In the genomic region with DNA sequence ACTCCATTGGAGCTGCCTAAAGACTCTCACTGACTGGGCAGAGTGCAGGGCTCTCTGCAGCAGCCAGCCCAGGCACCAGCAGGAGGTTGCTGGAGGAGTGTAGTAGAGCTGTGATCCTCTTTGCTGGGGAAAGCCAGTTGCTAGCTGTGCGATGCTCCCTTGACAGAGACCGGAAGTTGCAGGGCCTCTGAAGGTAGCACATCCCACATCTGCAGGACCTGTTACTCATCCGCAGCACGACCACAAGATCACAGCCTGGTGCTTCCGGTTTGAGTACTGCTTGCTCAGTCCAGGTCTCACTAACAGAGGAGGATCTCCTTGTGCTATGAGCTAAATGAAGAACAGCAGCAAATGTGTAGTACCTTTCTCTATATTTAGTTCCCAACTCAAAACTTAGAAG, we compare ENCODE assay signal across 15 mouse cellular contexts.
A peak's percentile ranks its signal among the peaks of the same experiment; 100 is the strongest.
DNase-seq lines count a peak whose midpoint lies in the region; ATAC-seq and TF ChIP-seq lines count a peak whose summit lies in the region.
"Had no signal": no experiment of that assay in that cellular context is flagged by ENCODE, and none has a peak within 500 bp of the region (broad histone marks: within the 10 kb centered on the region; RNA-seq: fewer than 3 reads in every experiment).

No protein-coding gene starts in this region.

- TF ChIP-seq POLR2A in small intestine, adult 2 months (IDR thresholded peaks at IDR 0.05; ENCODE audit: low read depth, low read length) = no peak

- peak; percentile 44 for DNase-seq in lung, postnatal 36 days
- DNase-seq in lung, postnatal 14 days = no peak
- DNase-seq in forebrain, embryonic 14.5 days (ENCODE audit: low spot score) = no peak
- no peak for DNase-seq in forebrain, postnatal 0 days
- no peak for DNase-seq in gastrocnemius, postnatal 14 days
- DNase-seq: adrenal gland, postnatal 14 days; cerebellum, postnatal 25 days; gastrocnemius, postnatal 25 days; kidney, postnatal 25 days had no signal

- WGBS in small intestine, adult 2 months = 62% methylated on average over 5 of the region's 5 CpGs
- WGBS in forebrain, embryonic 14.5 days = 60% methylated on average over 5 of the region's 5 CpGs
- 71% methylated on average over 5 of the region's 5 CpGs for WGBS in forebrain, postnatal 0 days
- 61% methylated on average over 5 of the region's 5 CpGs for WGBS in forebrain, embryonic 15.5 days

- intact Hi-C loops in gastrocnemius, postnatal 14 days (cut with DNase I; ENCODE audit: low total_unique reads) = no loop called here

- H3K4me3 ChIP-seq in small intestine, adult 2 months (ENCODE audit: low read depth, low read length) = no peak overlapping the region
- H3K4me3 ChIP-seq in forebrain, embryonic 14.5 days (ENCODE audit: low read depth, low read length) = no peak overlapping the region
- no peak overlapping the region for H3K4me3 ChIP-seq in forebrain, postnatal 0 days (ENCODE audit: low read depth, low read length)
- no peak overlapping the region for H3K4me3 ChIP-seq in forebrain, embryonic 15.5 days
- H3K4me3 ChIP-seq: hindbrain, embryonic 15.5 days; midbrain, embryonic 12.5 days; stomach, embryonic 15.5 days had no signal

- no peaks in the 10 kb centered on the region for H3K27me3 ChIP-seq in small intestine, adult 2 months (ENCODE audit: control insufficient read depth, insufficient read depth, low read length)
- no peaks in the 10 kb centered on the region for H3K27me3 ChIP-seq in forebrain, embryonic 14.5 days (replicated peaks; ENCODE audit: control insufficient read depth, insufficient read depth, low read length)
- no peaks in the 10 kb centered on the region for H3K27me3 ChIP-seq in forebrain, postnatal 0 days (ENCODE audit: insufficient read depth, low read length)
- no peaks in the 10 kb centered on the region for H3K27me3 ChIP-seq in forebrain, embryonic 15.5 days
- H3K27me3 ChIP-seq: hindbrain, embryonic 15.5 days; midbrain, embryonic 12.5 days; stomach, embryonic 15.5 days had no signal

- no peaks in the 10 kb centered on the region for H3K9me3 ChIP-seq in forebrain, embryonic 14.5 days (replicated peaks; ENCODE audit: control insufficient read depth, low read length)
- no peaks in the 10 kb centered on the region for H3K9me3 ChIP-seq in forebrain, postnatal 0 days (ENCODE audit: low read length)
- H3K9me3 ChIP-seq in forebrain, embryonic 15.5 days = no peaks in the 10 kb centered on the region
- H3K9me3 ChIP-seq: hindbrain, embryonic 15.5 days; midbrain, embryonic 12.5 days; stomach, embryonic 15.5 days had no signal

- no peak for TF ChIP-seq CTCF in small intestine, adult 2 months (IDR thresholded peaks at IDR 0.05; ENCODE audit: extremely low read depth, insufficient read length, insufficient replicate concordance, low read depth, low read length)
- no peak for TF ChIP-seq CTCF in forebrain, postnatal 0 days (IDR thresholded peaks at IDR 0.05; ENCODE audit: low read depth)

- H3K9ac ChIP-seq in forebrain, embryonic 14.5 days (ENCODE audit: low read length) = no peak overlapping the region
- H3K9ac ChIP-seq in forebrain, postnatal 0 days = no peak overlapping the region
- H3K9ac ChIP-seq in forebrain, embryonic 15.5 days (replicated peaks) = no peak overlapping the region
- H3K9ac ChIP-seq: hindbrain, embryonic 15.5 days; midbrain, embryonic 12.5 days; stomach, embryonic 15.5 days had no signal

- no peak overlapping the region for H3K4me2 ChIP-seq in forebrain, embryonic 14.5 days (ENCODE audit: low read length)
- H3K4me2 ChIP-seq in forebrain, postnatal 0 days (ENCODE audit: low read depth) = no peak overlapping the region
- H3K4me2 ChIP-seq in forebrain, embryonic 15.5 days (replicated peaks) = no peak overlapping the region
- H3K4me2 ChIP-seq: hindbrain, embryonic 15.5 days; midbrain, embryonic 12.5 days; stomach, embryonic 15.5 days had no signal

- H3K36me3 ChIP-seq in small intestine, adult 2 months (ENCODE audit: control insufficient read depth, insufficient read depth, low read length) = no peaks in the 10 kb centered on the region
- no peaks in the 10 kb centered on the region for H3K36me3 ChIP-seq in forebrain, embryonic 14.5 days (ENCODE audit: control insufficient read depth, insufficient read depth, low read length)
- H3K36me3 ChIP-seq in forebrain, postnatal 0 days (ENCODE audit: insufficient read depth) = no peaks in the 10 kb centered on the region
- H3K36me3 ChIP-seq in forebrain, embryonic 15.5 days = no peaks in the 10 kb centered on the region
- H3K36me3 ChIP-seq: hindbrain, embryonic 15.5 days; midbrain, embryonic 12.5 days; stomach, embryonic 15.5 days had no signal

- H3K4me1 ChIP-seq in small intestine, adult 2 months (ENCODE audit: control insufficient read depth, insufficient read depth, insufficient read length, low read length) = peaks cover 6% of the 10 kb centered on the region; the same call in 1 of the 2 replicates
- H3K4me1 ChIP-seq in forebrain, embryonic 14.5 days (ENCODE audit: control insufficient read depth, insufficient read depth, low read length) = no peaks in the 10 kb centered on the region
- H3K4me1 ChIP-seq in forebrain, postnatal 0 days (ENCODE audit: insufficient read depth) = peaks cover 3% of the 10 kb centered on the region; the same call in 1 of the 2 replicates
- H3K4me1 ChIP-seq in forebrain, embryonic 15.5 days = peaks cover 8% of the 10 kb centered on the region
- H3K4me1 ChIP-seq: hindbrain, embryonic 15.5 days; midbrain, embryonic 12.5 days; stomach, embryonic 15.5 days had no signal

- peak overlapping the region; percentile 26; the same call in 1 of the 2 replicates for H3K27ac ChIP-seq in small intestine, adult 2 months (ENCODE audit: insufficient read depth, low read depth, low read length)
- H3K27ac ChIP-seq in forebrain, embryonic 14.5 days (ENCODE audit: low read depth, low read length) = no peak overlapping the region
- H3K27ac ChIP-seq in forebrain, postnatal 0 days (ENCODE audit: low read depth, low read length) = no peak overlapping the region
- H3K27ac ChIP-seq in forebrain, embryonic 15.5 days (replicated peaks) = no peak overlapping the region
- H3K27ac ChIP-seq: hindbrain, embryonic 15.5 days; midbrain, embryonic 12.5 days; stomach, embryonic 15.5 days had no signal

- ATAC-seq in hematopoietic stem cell, adult 5-6 weeks (replicated peaks in 1 of 2; ENCODE audit: insufficient read depth in 1 of 2, low FRiP score in 2 of 2, low TSS enrichment in 1 of 2, low read depth in 1 of 2, poor library complexity in 2 of 2, severe bottlenecking in 2 of 2) = peak; percentile 87 to 89
- ATAC-seq in forebrain, embryonic 14.5 days = no peak
- ATAC-seq in forebrain, postnatal 0 days = no peak
- ATAC-seq in forebrain, embryonic 15.5 days (replicated peaks) = no peak

Comparison
In these comparisons a context has a peak if more than half of its experiments do, and no peak if none do; other contexts are left out.
1. ATAC-seq: peak in hematopoietic stem cell, adult 5-6 weeks (2 of 2); none in forebrain, embryonic 14.5 days (single experiment), forebrain, postnatal 0 days (single experiment) and forebrain, embryonic 15.5 days (single experiment).